Mouse (Mus musculus) MEL (cell line): ENCODE data around the gene Gsto2. TPM values are rescaled to one million over a fixed set of nuclear protein-coding genes. Genes with fewer than 3 reads are reported as not detected.

Source experiments
- DNase-seq: peaks from one replicate; pipeline ENCODE4 v3.0.0; 2011; ENCODE audit warnings: low read depth, low spot score
- H3K27ac ChIP-seq: 2 replicates; pipeline ENCODE4 v1.5.1; 2012; ENCODE audit warnings: low read depth, mild to moderate bottlenecking, control low read depth, low read length, moderate library complexity; ENCODE audit not compliant: control insufficient read depth
- H3K27me3 ChIP-seq, 2 experiments: fragments of 150-350 bp in 1 of 2; sonication (generic) in 1 of 2; 2 replicates each; pipeline ENCODE4 v1.6.1; 2012; ENCODE audit warnings: low read length in 2 of 2, mild to moderate bottlenecking in 2 of 2, improper control_type of control experiment in 1 of 2, moderate library complexity in 1 of 2; ENCODE audit not compliant: insufficient read depth in 2 of 2, control insufficient read depth in 1 of 2
- H3K36me3 ChIP-seq, 2 experiments: 2 replicates each; pipeline ENCODE4 v1.6.1; 2012 to 2014; ENCODE audit warnings: low read length in 2 of 2, improper control_type of control experiment in 1 of 2, inconsistent platforms in 1 of 2, mild to moderate bottlenecking in 1 of 2; ENCODE audit not compliant: insufficient read depth in 2 of 2, control insufficient read depth in 1 of 2
- H3K4me1 ChIP-seq, 2 experiments: fragments of 150-350 bp in 1 of 2; sonication (generic) in 1 of 2; 2 replicates each; pipeline ENCODE4 v1.6.1; 2012; ENCODE audit warnings: low read length in 2 of 2, improper control_type of control experiment in 1 of 2, mild to moderate bottlenecking in 1 of 2; ENCODE audit not compliant: insufficient read depth in 2 of 2, control insufficient read depth in 1 of 2
- H3K4me3 ChIP-seq, 2 experiments: fragments of 150-350 bp in 1 of 2; sonication (generic) in 1 of 2; 2 replicates each; pipeline ENCODE4 v1.5.1; 2012; ENCODE audit warnings: low read depth in 2 of 2, low read length in 2 of 2, mild to moderate bottlenecking in 2 of 2, moderate library complexity in 2 of 2, control low read depth in 1 of 2, improper control_type of control experiment in 1 of 2; ENCODE audit not compliant: control insufficient read depth in 1 of 2, insufficient read depth in 1 of 2
- H3K79me2 ChIP-seq: 2 replicates; pipeline ENCODE4 v1.6.1; 2012; ENCODE audit warnings: mild to moderate bottlenecking, low read length, moderate library complexity; ENCODE audit not compliant: control insufficient read depth, poor library complexity, insufficient read depth
- H3K9ac ChIP-seq: 2 replicates; pipeline ENCODE4 v1.6.1; 2012; ENCODE audit warnings: low read depth, mild to moderate bottlenecking, control low read depth, low read length, moderate library complexity; ENCODE audit not compliant: control insufficient read depth, poor library complexity, severe bottlenecking
- H3K9me3 ChIP-seq: fragments of 150-350 bp; sonication (generic); replicated peaks from 2 replicates; pipeline ENCODE4 v1.6.1; 2012; ENCODE audit warnings: mild to moderate bottlenecking, low read length, improper control_type of control experiment, moderate library complexity; ENCODE audit not compliant: insufficient read depth
- BHLHE40 ChIP-seq: IDR thresholded peaks from 2 replicates; pipeline ENCODE4 v1.6.1; 2012; ENCODE audit warnings: low read depth, mild to moderate bottlenecking, inconsistent platforms, low read length, improper control_type of control experiment, borderline replicate concordance
- CHD2 ChIP-seq: IDR thresholded peaks from 2 replicates; pipeline ENCODE4 v1.6.1; 2011; ENCODE audit warnings: low read length, improper control_type of control experiment
- CTCF ChIP-seq, 3 experiments: IDR thresholded peaks in 2 of 3; conservative IDR thresholded peaks in 1 of 3; 2 replicates each; pipeline ENCODE4 v1.5.1; 2011 to 2012; ENCODE audit warnings: low read length in 3 of 3, low read depth in 2 of 3, mild to moderate bottlenecking in 2 of 3, improper control_type of control experiment in 1 of 3, inconsistent platforms in 1 of 3, mixed read lengths in 1 of 3, moderate library complexity in 1 of 3; ENCODE audit not compliant: control insufficient read depth in 1 of 3, insufficient read depth in 1 of 3, poor library complexity in 1 of 3, severe bottlenecking in 1 of 3
- E2F4 ChIP-seq: IDR thresholded peaks from 2 replicates; pipeline ENCODE4 v1.6.1; 2011; ENCODE audit warnings: low read depth, low read length, improper control_type of control experiment, borderline replicate concordance
- EP300 ChIP-seq, 2 experiments: IDR thresholded peaks; 2 replicates each; pipeline ENCODE4 v1.6.1; 2011; ENCODE audit warnings: improper control_type of control experiment in 2 of 2, low read length in 2 of 2, low read depth in 1 of 2, mild to moderate bottlenecking in 1 of 2
- ETS1 ChIP-seq: IDR thresholded peaks from 2 replicates; pipeline ENCODE4 v1.6.1; 2012; ENCODE audit warnings: low read depth, mild to moderate bottlenecking, inconsistent platforms, low read length, improper control_type of control experiment, moderate library complexity
- GABPA ChIP-seq: IDR thresholded peaks from 2 replicates; pipeline ENCODE4 v1.6.1; 2012; ENCODE audit warnings: low read depth, mild to moderate bottlenecking, inconsistent platforms, low read length, improper control_type of control experiment, moderate library complexity
- GATA1 ChIP-seq: IDR thresholded peaks from 2 replicates; pipeline ENCODE4 v1.6.1; 2011; ENCODE audit warnings: low read depth, low read length, improper control_type of control experiment
- HCFC1 ChIP-seq: IDR thresholded peaks from 2 replicates; pipeline ENCODE4 v1.6.1; 2012; ENCODE audit warnings: low read depth, mild to moderate bottlenecking, inconsistent platforms, low read length, improper control_type of control experiment, moderate library complexity
- KAT2A ChIP-seq: conservative IDR thresholded peaks from 2 replicates; pipeline ENCODE4 v1.6.1; 2012; ENCODE audit warnings: low read depth, low read length, improper control_type of control experiment, inconsistent platforms
- MAFK ChIP-seq: IDR thresholded peaks from 2 replicates; pipeline ENCODE4 v1.6.1; 2011; ENCODE audit warnings: low read depth, mild to moderate bottlenecking, low read length, improper control_type of control experiment, borderline replicate concordance
- MAX ChIP-seq: IDR thresholded peaks from 2 replicates; pipeline ENCODE4 v1.6.1; 2011; ENCODE audit warnings: low read length, improper control_type of control experiment
- MAZ ChIP-seq: IDR thresholded peaks from 2 replicates; pipeline ENCODE4 v1.6.1; 2012; ENCODE audit warnings: low read depth, mild to moderate bottlenecking, inconsistent platforms, low read length, improper control_type of control experiment
- MEF2A ChIP-seq: IDR thresholded peaks from 2 replicates; pipeline ENCODE4 v1.6.1; 2014; ENCODE audit warnings: low read depth, mild to moderate bottlenecking, inconsistent platforms, low read length, improper control_type of control experiment; ENCODE audit not compliant: poor library complexity, insufficient replicate concordance, severe bottlenecking; ENCODE audit errors: extremely low read depth
- MXI1 ChIP-seq: IDR thresholded peaks from 2 replicates; pipeline ENCODE4 v1.6.1; 2011; ENCODE audit warnings: mild to moderate bottlenecking, low read depth, low read length, improper control_type of control experiment
- MYB ChIP-seq: IDR thresholded peaks from 2 replicates; pipeline ENCODE4 v1.6.1; 2011; ENCODE audit warnings: mild to moderate bottlenecking, low read depth, low read length, improper control_type of control experiment
- MYC ChIP-seq: IDR thresholded peaks from 2 replicates; pipeline ENCODE4 v1.6.1; 2011; ENCODE audit warnings: low read depth, mild to moderate bottlenecking, low read length, improper control_type of control experiment, moderate library complexity
- NELFE ChIP-seq: IDR thresholded peaks from 2 replicates; pipeline ENCODE4 v1.6.1; 2011; ENCODE audit warnings: low read depth, low read length, improper control_type of control experiment
- POLR2A ChIP-seq, 2 experiments: IDR thresholded peaks; 2 replicates each; pipeline ENCODE4 v1.6.1; 2011 to 2012; ENCODE audit warnings: low read length in 2 of 2, mild to moderate bottlenecking in 2 of 2, control low read depth in 1 of 2, improper control_type of control experiment in 1 of 2, low read depth in 1 of 2, moderate library complexity in 1 of 2; ENCODE audit not compliant: control insufficient read depth in 1 of 2, insufficient read depth in 1 of 2, poor library complexity in 1 of 2
- POLR2AphosphoS2 ChIP-seq: IDR thresholded peaks from 2 replicates; pipeline ENCODE4 v1.6.1; 2011; ENCODE audit warnings: low read length, improper control_type of control experiment
- POLR2AphosphoS5 ChIP-seq: IDR thresholded peaks from 2 replicates; pipeline ENCODE4 v1.6.1; 2012; ENCODE audit warnings: low read depth, borderline replicate concordance, mild to moderate bottlenecking, inconsistent platforms, low read length, moderate library complexity, mixed read lengths
- RCOR1 ChIP-seq: IDR thresholded peaks from 2 replicates; pipeline ENCODE4 v1.6.1; 2012; ENCODE audit warnings: low read depth, mild to moderate bottlenecking, inconsistent platforms, low read length, improper control_type of control experiment
- SIN3A ChIP-seq: IDR thresholded peaks from 2 replicates; pipeline ENCODE4 v1.6.1; 2012; ENCODE audit warnings: low read length, improper control_type of control experiment, inconsistent platforms
- SMC3 ChIP-seq: IDR thresholded peaks from 2 replicates; pipeline ENCODE4 v1.6.1; 2011; ENCODE audit warnings: low read depth, low read length, improper control_type of control experiment
- TAL1 ChIP-seq: IDR thresholded peaks from 2 replicates; pipeline ENCODE4 v1.6.1; 2012; ENCODE audit warnings: mild to moderate bottlenecking, inconsistent platforms, low read length, moderate library complexity, mixed read lengths
- TBP ChIP-seq: IDR thresholded peaks from 2 replicates; pipeline ENCODE4 v1.8.0; 2011; ENCODE audit warnings: low read depth, low read length, improper control_type of control experiment
- TCF12 ChIP-seq: IDR thresholded peaks from 2 replicates; pipeline ENCODE4 v1.6.1; 2014; ENCODE audit warnings: low read depth, mild to moderate bottlenecking, inconsistent platforms, low read length, improper control_type of control experiment, moderate library complexity
- UBTF ChIP-seq: IDR thresholded peaks from 2 replicates; pipeline ENCODE4 v1.6.1; 2012; ENCODE audit warnings: low read depth, mild to moderate bottlenecking, inconsistent platforms, low read length, improper control_type of control experiment, moderate library complexity, borderline replicate concordance; ENCODE audit not compliant: insufficient read depth
- USF1 ChIP-seq: IDR thresholded peaks from 2 replicates; pipeline ENCODE4 v1.6.1; 2014; ENCODE audit warnings: low read depth, mild to moderate bottlenecking, inconsistent platforms, low read length, improper control_type of control experiment, moderate library complexity
- USF2 ChIP-seq, 2 experiments: IDR thresholded peaks; 2 replicates each; pipeline ENCODE4 v1.6.1; 2011 to 2012; ENCODE audit warnings: improper control_type of control experiment in 2 of 2, low read length in 2 of 2, borderline replicate concordance in 1 of 2, inconsistent platforms in 1 of 2, low read depth in 1 of 2, mild to moderate bottlenecking in 1 of 2; ENCODE audit not compliant: insufficient read depth in 1 of 2
- ZC3H11A ChIP-seq: IDR thresholded peaks from 2 replicates; pipeline ENCODE4 v1.6.1; 2012; ENCODE audit warnings: low read depth, mild to moderate bottlenecking, inconsistent platforms, low read length, improper control_type of control experiment
- ZKSCAN1 ChIP-seq: IDR thresholded peaks from 2 replicates; pipeline ENCODE4 v1.6.1; 2012; ENCODE audit warnings: low read depth, mild to moderate bottlenecking, inconsistent platforms, low read length, improper control_type of control experiment, moderate library complexity
- ZMIZ1 ChIP-seq: IDR thresholded peaks from 2 replicates; pipeline ENCODE4 v1.6.1; 2012; ENCODE audit warnings: low read depth, mild to moderate bottlenecking, inconsistent platforms, low read length, improper control_type of control experiment, moderate library complexity
- ZNF384 ChIP-seq: IDR thresholded peaks from 2 replicates; pipeline ENCODE4 v1.6.1; 2012; ENCODE audit warnings: low read depth, mild to moderate bottlenecking, inconsistent platforms, low read length, improper control_type of control experiment
- polyA plus RNA-seq, 2 experiments: library from polyadenylated mRNA; stranded (reverse) in 1 of 2; unstranded in 1 of 2; fragments of >175 nt in 1 of 2; fragments of >200 nt in 1 of 2; gene quantifications; 2 replicates each; pipeline versions ENCODE4 v1.2.1 to v1.2.4; 2012; ENCODE audit warnings: low replicate concordance in 2 of 2, low read depth in 1 of 2; ENCODE audit not compliant: insufficient read length in 2 of 2, insufficient read depth in 1 of 2, missing spikeins in 1 of 2
- total RNA-seq: library from RNA; depleted of rRNA; stranded (reverse); fragments of 300-350 nt; gene quantifications from 2 replicates; pipeline ENCODE4 v1.2.3, GENCODE M21; 2012

Gene Gsto2
- total and polyA plus RNA-seq, 3 experiments: 0.14 TPM; not detected in 2

DNA sequence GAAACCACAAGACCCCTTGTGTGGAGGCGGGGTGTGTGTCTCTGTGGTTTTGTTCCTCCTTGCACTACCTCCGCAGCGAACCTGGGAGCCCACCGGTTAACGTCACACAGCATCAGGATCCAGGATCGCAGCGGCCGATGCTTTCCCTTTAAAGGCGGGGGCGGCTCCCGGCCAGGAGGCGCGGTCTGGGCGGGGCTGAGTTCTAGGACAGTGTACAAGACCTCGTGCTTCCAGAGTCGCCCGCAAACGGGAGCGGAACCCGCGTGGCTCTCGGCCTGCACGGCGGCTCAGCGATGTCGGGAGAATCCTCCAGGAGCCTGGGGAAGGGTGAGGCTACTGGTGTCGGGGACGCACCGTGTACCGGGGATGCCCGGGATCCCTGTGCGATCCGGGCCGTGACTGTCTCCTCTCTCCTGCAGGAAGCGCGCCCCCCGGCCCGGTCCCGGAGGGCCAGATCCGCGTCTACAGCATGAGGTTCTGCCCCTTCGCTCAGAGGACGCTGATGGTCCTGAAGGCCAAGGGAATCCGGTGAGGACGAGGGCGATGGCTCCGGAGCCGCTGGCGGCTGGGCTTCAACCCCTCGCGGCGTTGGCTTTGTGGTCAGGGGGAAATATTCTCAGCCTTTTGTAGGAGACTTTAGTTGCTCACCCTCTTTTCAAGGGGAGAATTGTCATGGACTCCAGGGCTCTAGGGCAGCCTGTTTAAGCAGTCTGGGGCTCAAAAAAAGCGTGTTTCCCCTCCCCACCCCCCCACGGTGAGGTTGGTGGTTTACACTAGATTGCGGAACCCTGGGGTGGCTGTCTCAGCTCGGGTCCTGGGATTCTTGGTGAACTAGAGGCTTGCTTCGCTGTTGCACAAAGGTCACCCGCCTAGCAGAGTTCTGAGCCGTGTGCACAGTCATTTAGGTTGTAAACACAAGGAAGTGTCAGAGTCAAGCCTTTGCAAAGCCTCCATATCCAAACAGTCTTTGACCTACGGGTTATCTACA lies 10.2 kb upstream of the Gsto2 start, which contains the start of gene Gsto1:
Gsto1 (plus strand) TSS at position 175 of the 988 bp plus-strand sequence.
- peak within 1 kb of the TSS; percentile 64 for H3K27ac ChIP-seq
- peak within 1 kb of the TSS; percentile 87 for H3K9ac ChIP-seq
- DNase-seq: peak; percentile 94
- no peaks in the 10 kb centered on the region for H3K27me3 ChIP-seq
- H3K79me2 ChIP-seq: peaks cover 10% of the 10 kb centered on the region
- peaks cover 5 to 6% of the 10 kb centered on the region in 2 experiments for H3K36me3 ChIP-seq
- H3K4me3 ChIP-seq: peak within 1 kb of the TSS; percentile 82 to 86
- no peaks in the 10 kb centered on the region for H3K9me3 ChIP-seq
- peaks cover 5 to 10% of the 10 kb centered on the region in 2 experiments for H3K4me1 ChIP-seq
- TF ChIP-seq MYB (no peak), ZMIZ1 (peak; percentile 68; the same call in 1 of the 2 replicates), CTCF (IDR thresholded peaks at IDR 0.05 in 2 of 3, conservative IDR thresholded peaks at IDR 0.05 in 1 of 3; ENCODE audit: control insufficient read depth in 1 of 3, insufficient read depth in 1 of 3, low read depth in 2 of 3, low read length in 3 of 3, poor library complexity in 1 of 3, severe bottlenecking in 1 of 3) (no peak), MXI1 (peak; percentile 98), POLR2A (IDR thresholded peaks at IDR 0.05; ENCODE audit: control insufficient read depth in 1 of 2, insufficient read depth in 1 of 2, low read depth in 1 of 2, low read length in 2 of 2, poor library complexity in 1 of 2) (peak; percentile 89 to 96), MYC (peak; percentile 83; the same call in 1 of the 2 replicates), UBTF (no peak), MAZ (peak; percentile 78; the same call in 1 of the 2 replicates), ZC3H11A (no peak), TAL1 (no peak), EP300 (IDR thresholded peaks at IDR 0.05; ENCODE audit: low read depth in 1 of 2, low read length in 2 of 2) (no peak; a peak in 1 of 4 replicates), MEF2A (no peak), POLR2AphosphoS5 (no peak), KAT2A (no peak), USF1 (peak; percentile 33; the same call in 1 of the 2 replicates), NELFE (peak; percentile 86), ZKSCAN1 (no peak), MAFK (no peak), POLR2AphosphoS2 (peak; percentile 63; the same call in 1 of the 2 replicates), TCF12 (peak; percentile 33; the same call in 1 of the 2 replicates), TBP (peak; percentile 78), HCFC1 (peak; percentile 66), USF2 (IDR thresholded peaks at IDR 0.05; ENCODE audit: borderline replicate concordance in 1 of 2, insufficient read depth in 1 of 2, low read depth in 1 of 2, low read length in 2 of 2) (no peak), RCOR1 (0 out of 2 replicates have a peak, but pooled peaks have one; percentile 31), GABPA (no peak), E2F4 (no peak), BHLHE40 (no peak), CHD2 (no peak), SMC3 (no peak), ZNF384 (no peak; the same call in 1 of the 2 replicates), MAX (peak; percentile 94), SIN3A (peak; percentile 95), ETS1 (0 out of 2 replicates have a peak, but pooled peaks have one; percentile 6), GATA1 (0 out of 2 replicates have a peak, but pooled peaks have one; percentile 21)
